Mouse (Mus musculus) kidney, postnatal 0 days (tissue): ENCODE measurements around the gene Ovol2. TPM values are rescaled to one million over a fixed set of nuclear protein-coding genes. Genes with fewer than 3 reads are reported as not detected.

Experiments used
- ATAC-seq: fragments of 200-750 bp; cut with Nextera tagmentation; replicated peaks from 2 replicates; pipeline ENCODE4 v1.8.0; 2017; ENCODE audit warnings: low read depth, moderate number of reproducible peaks, moderate TSS enrichment, moderate library complexity; ENCODE audit not compliant: low FRiP score
- DNase-seq: peaks from one replicate; pipeline ENCODE4 v3.0.0-alpha.2; 2016; ENCODE audit warnings: low spot score
- H3K27ac ChIP-seq: fragments of 300-500 bp; sonication (generic); 2 replicates; pipeline ENCODE4 v1.5.1; 2014; ENCODE audit warnings: mild to moderate bottlenecking
- H3K27me3 ChIP-seq: fragments of 300-500 bp; sonication (generic); 2 replicates; pipeline ENCODE4 v1.6.1; 2014; ENCODE audit warnings: low read length, mixed read lengths; ENCODE audit not compliant: insufficient read depth
- H3K36me3 ChIP-seq: fragments of 300-500 bp; sonication (generic); 2 replicates; pipeline ENCODE4 v1.6.1; 2014; ENCODE audit warnings: low read length, mixed read lengths; ENCODE audit not compliant: insufficient read depth
- H3K4me1 ChIP-seq: fragments of 300-500 bp; sonication (generic); replicated peaks from 2 replicates; pipeline ENCODE4 v1.6.1; 2014; ENCODE audit warnings: antibody characterized with exemption, low read length, mixed read lengths; ENCODE audit not compliant: insufficient read depth
- H3K4me2 ChIP-seq: fragments of 300-500 bp; sonication (generic); 2 replicates; pipeline ENCODE4 v1.6.1; 2014; ENCODE audit warnings: mild to moderate bottlenecking, low read length, moderate library complexity, mixed read lengths
- H3K4me3 ChIP-seq: fragments of 300-500 bp; sonication (generic); replicated peaks from 2 replicates; pipeline ENCODE4 v1.5.1; 2014; ENCODE audit warnings: low read depth, low read length
- H3K9ac ChIP-seq: fragments of 300-500 bp; sonication (generic); 2 replicates; pipeline ENCODE4 v1.6.1; 2014; ENCODE audit warnings: low read depth, low read length
- H3K9me3 ChIP-seq: fragments of 300-500 bp; sonication (generic); replicated peaks from 2 replicates; pipeline ENCODE4 v1.6.1; 2016; ENCODE audit warnings: low read length, inconsistent platforms, mixed read lengths
- CTCF ChIP-seq: IDR thresholded peaks from 2 replicates; pipeline ENCODE4 v1.5.1; 2016; ENCODE audit warnings: antibody characterized with exemption, low read depth, mild to moderate bottlenecking, moderate library complexity
- WGBS: fragments of 180-500 bp; shearing (Covaris S2); extraction: QIAGEN DNeasy Blood & Tissue Kit; methylation state at CpG from one replicate; pipeline ENCODE4 v1.1.7; 2014; 5-methylcytosine and 5-hydroxymethylcytosine counted together
- polyA plus RNA-seq: library from polyadenylated mRNA; unstranded; fragments of >200 nt; fragmentation: Nextera tagmentation; extraction: Ambion mirVana; gene quantifications from 2 replicates; pipeline ENCODE4 v1.2.1, GENCODE M21; 2015

The Ovol2 gene
- polyA plus RNA-seq, 1 experiment from 2014 or later, result 1.8 TPM

DNA sequence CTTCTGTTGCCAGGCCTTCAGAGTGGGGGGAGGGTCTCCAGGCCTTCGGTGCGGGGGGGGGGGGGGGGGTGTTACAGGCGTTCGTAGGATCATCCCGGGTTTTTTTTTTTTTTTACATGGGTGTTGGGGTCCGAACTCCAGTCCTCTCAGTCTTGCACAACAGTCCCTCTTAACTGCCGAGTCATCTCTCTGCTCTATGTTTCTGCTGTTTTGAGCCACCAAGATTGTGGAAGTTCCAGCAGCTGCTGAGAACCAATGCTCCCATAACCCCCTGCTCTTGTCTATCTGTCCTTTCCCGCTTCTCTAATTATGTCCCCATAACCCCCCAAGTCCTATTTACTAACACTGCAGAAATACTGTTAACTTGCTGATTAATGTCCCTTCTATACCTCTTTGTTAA lies 5.8 kb upstream of the Ovol2 start:
- DNase-seq, result no peak
- H3K9me3 ChIP-seq, result no peaks in the 10 kb centered on the region

GRCm38 (mm10) chr2:144337230-144337629 lies 5.3 kb upstream of the Ovol2 start:
- peaks cover 1% of the 10 kb centered on the region; the same call in 1 of the 2 replicates for H3K4me1 ChIP-seq
- H3K27ac ChIP-seq, result no peak overlapping the region
- peaks cover 11% of the 10 kb centered on the region for H3K27me3 ChIP-seq
- ATAC-seq (no peak), DNase-seq (no peak)
- no peak overlapping the region for H3K9ac ChIP-seq
- no peak overlapping the region for H3K4me3 ChIP-seq
- no peak overlapping the region for H3K4me2 ChIP-seq
- no peaks in the 10 kb centered on the region for H3K36me3 ChIP-seq
- 55% methylated on average over 3 of the region's 3 CpGs for WGBS
- H3K9me3 ChIP-seq, result no peaks in the 10 kb centered on the region
- TF ChIP-seq CTCF, result no peak

More for the DNA sequence above, 5.8 kb upstream of the Ovol2 start:
- H3K27me3 ChIP-seq, result peaks cover 10% of the 10 kb centered on the region
- no peak for TF ChIP-seq CTCF
- WGBS, result 79% methylated on average over 7 of the region's 8 CpGs
- H3K9ac ChIP-seq, result no peak overlapping the region
- no peak overlapping the region for H3K4me2 ChIP-seq
- ATAC-seq, result no peak
- no peaks in the 10 kb centered on the region; the same call in 1 of the 2 replicates for H3K4me1 ChIP-seq
- no peaks in the 10 kb centered on the region for H3K36me3 ChIP-seq
- H3K4me3 ChIP-seq, result no peak overlapping the region
- no peak overlapping the region for H3K27ac ChIP-seq

DNA sequence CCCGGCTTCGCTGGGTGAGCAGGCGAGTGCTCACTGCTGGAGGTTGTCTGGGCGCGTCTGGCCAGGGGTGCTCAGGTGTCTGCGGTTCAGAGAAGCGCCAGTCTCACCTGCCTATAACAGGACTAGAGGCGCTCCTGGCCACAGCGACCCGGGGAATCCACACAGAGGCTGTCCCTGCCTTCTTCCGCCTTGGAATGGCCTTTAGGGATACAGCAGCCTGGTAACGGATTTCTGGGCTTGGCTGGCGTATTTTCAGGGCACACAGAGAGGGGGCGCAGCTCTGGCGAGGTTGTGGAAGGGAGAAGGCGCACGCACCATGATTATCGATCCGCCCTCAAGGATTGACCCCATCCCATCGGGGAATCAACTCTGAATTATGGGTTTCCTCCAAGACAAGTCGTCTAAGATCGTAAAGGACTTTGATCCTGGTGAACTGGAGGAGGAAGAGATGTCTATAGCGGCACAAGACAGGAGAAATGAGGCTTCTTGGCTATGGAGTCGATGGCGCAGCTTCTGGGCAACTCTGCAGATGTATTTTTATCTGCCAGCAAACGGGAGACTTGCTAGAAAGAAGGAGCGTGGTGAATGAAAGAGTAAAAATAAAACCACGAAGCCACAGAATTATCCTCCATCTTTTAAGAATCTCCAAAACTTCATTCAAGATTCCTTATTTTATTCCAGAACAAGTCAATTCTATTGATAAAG lies 1.3 kb upstream of the Ovol2 start:
- H3K4me3 ChIP-seq, result peak overlapping the region; percentile 57
- H3K9ac ChIP-seq, result no peak overlapping the region
- peak; percentile 41; the same call in 1 of the 2 replicates for TF ChIP-seq CTCF
- no peak for DNase-seq
- no peak for ATAC-seq
- no peaks in the 10 kb centered on the region for H3K36me3 ChIP-seq
- peak overlapping the region; percentile 99 for H3K4me2 ChIP-seq
- 8% methylated on average over 28 of the region's 28 CpGs for WGBS
- no peak overlapping the region for H3K27ac ChIP-seq
- peaks cover 35% of the 10 kb centered on the region for H3K27me3 ChIP-seq
- no peaks in the 10 kb centered on the region for H3K9me3 ChIP-seq
- H3K4me1 ChIP-seq, result peaks cover 22% of the 10 kb centered on the region; the same call in 1 of the 2 replicates

- Histone ChIP-seq H3K27me3 (peaks cover 35% of the 10 kb centered on the region), H3K36me3 (no peaks in the 10 kb centered on the region), H3K9me3 (no peaks in the 10 kb centered on the region), H3K9ac (no peak overlapping the region), H3K27ac (no peak overlapping the region), H3K4me1 (peaks cover 22% of the 10 kb centered on the region; the same call in 1 of the 2 replicates), H3K4me3 (peak overlapping the region; percentile 57), H3K4me2 (peak overlapping the region; percentile 99)
- no peak for ATAC-seq
- WGBS, result 7% methylated on average over 9 of the region's 9 CpGs
- no peak for DNase-seq
- TF ChIP-seq CTCF, result no peak
Observed at GRCm38 (mm10) chr2:144332486-144332885, 540 bp upstream of the Ovol2 start.

DNA sequence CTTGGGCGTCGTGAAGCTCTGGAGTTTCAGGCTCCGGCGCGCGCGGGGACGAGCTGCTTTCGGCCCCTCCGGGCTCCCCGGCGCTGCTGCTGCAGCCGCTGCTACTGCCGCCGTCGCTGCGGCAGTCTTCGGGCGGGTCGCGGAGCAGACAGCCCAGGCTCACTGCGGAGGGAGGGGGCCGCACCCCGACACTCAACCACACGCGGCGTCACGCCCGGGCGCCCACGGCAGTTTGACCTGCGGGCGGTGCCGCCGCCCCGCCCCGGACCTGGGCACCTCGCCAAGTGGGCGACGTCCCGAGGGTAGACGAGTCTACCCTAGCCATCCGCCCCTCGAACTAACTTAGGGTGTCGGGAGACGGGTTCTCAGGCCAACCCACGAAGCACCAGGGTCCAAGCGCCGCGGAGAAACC lies 980 bp downstream of the Ovol2 start:
- Histone ChIP-seq H3K27ac (no peak overlapping the region), H3K4me3 (peak overlapping the region; percentile 57), H3K9ac (peak overlapping the region; percentile 46), H3K36me3 (no peaks in the 10 kb centered on the region), H3K27me3 (peaks cover 35% of the 10 kb centered on the region), H3K4me1 (peaks cover 22% of the 10 kb centered on the region; the same call in 1 of the 2 replicates), H3K4me2 (peak overlapping the region; percentile 99), H3K9me3 (no peaks in the 10 kb centered on the region)
- DNase-seq (no peak), ATAC-seq (peak; percentile 27)
- WGBS, result under 1% methylated on average over 44 of the region's 50 CpGs
- no peak for TF ChIP-seq CTCF

GRCm38 (mm10) chr2:144330352-144330959 lies 1.5 kb downstream of the Ovol2 start:
- WGBS, result 1% methylated on average over 32 of the region's 41 CpGs
- DNase-seq (no peak), ATAC-seq (peak; percentile 15; the same call in 1 of the 2 replicates)
- Histone ChIP-seq H3K4me3 (peak overlapping the region; percentile 57), H3K9ac (peak overlapping the region; percentile 46), H3K27me3 (peaks cover 35% of the 10 kb centered on the region), H3K36me3 (no peaks in the 10 kb centered on the region), H3K4me1 (peaks cover 22% of the 10 kb centered on the region; the same call in 1 of the 2 replicates), H3K9me3 (no peaks in the 10 kb centered on the region), H3K27ac (no peak overlapping the region), H3K4me2 (peak overlapping the region; percentile 99)
- TF ChIP-seq CTCF, result no peak
